Mouse (Mus musculus): Measurements from ENCODE around the gene Slc35c1. TPM values are rescaled to one million over a fixed set of nuclear protein-coding genes. Genes with fewer than 3 reads are reported as not detected.
A peak's percentile ranks its signal among the peaks of the same experiment; 100 is the strongest.

Gene Slc35c1
- polyA plus RNA-seq, 1 experiment, result 5.5 TPM

DNA sequence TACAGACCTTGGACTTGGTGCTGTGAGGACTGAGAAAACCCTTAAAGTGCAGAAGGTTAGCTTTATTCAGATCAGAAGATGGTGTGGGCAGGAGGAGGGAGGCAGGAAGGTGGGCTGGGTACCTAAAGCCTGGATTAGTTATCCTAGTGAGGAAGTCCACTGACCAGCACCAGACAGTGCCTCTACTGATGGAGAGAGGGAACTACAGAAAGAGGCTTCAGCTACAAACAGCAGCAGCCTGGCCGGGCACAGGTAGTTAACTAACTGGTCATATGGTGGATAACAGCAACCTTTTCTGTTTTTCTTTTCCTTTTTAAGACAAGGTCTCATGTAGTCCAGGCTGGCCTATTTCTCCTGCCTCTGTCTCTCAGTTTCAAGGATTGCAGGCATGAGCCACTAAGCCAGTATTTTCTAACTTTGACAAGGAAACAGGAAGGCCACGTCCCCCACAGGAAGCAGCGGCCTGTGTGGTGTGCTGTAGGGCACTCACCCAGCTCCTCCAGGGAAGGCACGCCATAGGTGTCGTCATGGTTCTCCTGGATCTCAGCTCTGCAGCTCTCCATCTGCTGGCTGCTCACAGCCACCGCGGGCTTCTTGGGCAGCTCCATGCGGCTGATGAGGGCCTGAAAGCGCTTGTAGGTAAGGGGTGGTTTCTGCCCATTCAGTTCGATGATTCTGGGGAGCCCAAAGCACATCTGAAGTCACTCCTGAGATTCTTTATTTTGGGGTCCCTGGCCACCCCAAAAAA is 37.8 kb downstream of the Slc35c1 start:
- Histone ChIP-seq H3K4me1 (ENCODE audit: control insufficient read depth, insufficient read depth, insufficient read length, low read length) (peaks cover 48% of the 10 kb centered on the region), H3K4me3 (ENCODE audit: insufficient read depth, low read depth, low read length) (no peak overlapping the region), H3K27ac (replicated peaks; ENCODE audit: low read depth, low read length) (peak overlapping the region; percentile 91)

DNA sequence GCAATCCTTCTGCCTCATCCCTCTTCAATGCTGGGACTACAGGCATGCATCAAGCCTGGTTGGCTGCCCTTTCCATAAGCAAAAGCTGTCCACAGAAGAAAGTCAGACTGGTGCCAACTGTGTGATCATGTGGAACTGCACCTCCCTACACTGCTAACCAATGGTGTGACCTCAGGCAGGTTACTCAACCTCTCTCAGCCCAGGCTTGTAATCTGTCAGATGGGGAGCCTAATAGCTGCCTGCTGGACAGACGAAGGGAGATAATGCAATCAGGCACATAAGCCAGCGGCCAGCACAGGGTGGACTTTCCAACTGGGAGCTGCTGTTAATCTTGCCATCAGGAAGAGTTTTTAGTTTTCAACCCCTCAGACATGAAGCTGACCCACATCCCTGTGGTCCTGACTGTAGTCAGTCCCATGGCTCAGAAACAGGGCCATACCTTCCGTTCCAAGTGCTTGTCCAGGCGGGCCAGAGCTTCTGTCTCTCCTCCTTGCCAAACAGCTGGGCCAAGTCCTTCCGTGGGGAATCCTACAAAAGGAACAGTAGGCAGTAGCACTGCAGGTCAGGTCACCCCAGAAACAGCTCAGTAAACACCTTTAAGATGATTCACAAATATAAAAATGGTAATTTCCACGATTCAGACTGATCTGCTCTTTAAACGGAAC is 38.5 kb downstream of the Slc35c1 start:
- H3K4me3 ChIP-seq (ENCODE audit: insufficient read depth, low read depth, low read length), result no peak overlapping the region
- peak overlapping the region; percentile 91 for H3K27ac ChIP-seq (replicated peaks; ENCODE audit: low read depth, low read length)
- peaks cover 42% of the 10 kb centered on the region for H3K4me1 ChIP-seq (ENCODE audit: control insufficient read depth, insufficient read depth, insufficient read length, low read length)

DNA sequence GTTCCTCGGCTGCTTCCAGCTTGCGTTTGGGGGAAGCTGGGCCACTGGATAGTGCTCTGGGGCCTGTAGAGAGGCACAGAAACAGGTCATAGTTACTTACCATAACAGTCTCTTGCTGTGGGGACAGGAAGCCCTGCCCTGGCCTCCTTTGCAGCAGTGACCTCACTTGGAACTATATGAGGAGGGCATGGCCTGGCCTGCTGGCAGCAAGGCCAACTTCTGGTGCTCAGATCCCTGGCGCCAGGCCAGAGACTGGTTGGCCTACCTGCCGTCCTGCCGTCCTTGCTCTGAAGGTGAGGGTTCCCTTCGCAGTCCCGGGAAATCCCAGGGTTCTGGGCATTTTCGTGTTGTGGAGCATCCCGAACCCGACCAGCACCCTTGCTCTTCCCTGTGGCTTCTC is 48.6 kb downstream of the Slc35c1 start:
- Histone ChIP-seq H3K4me3 (ENCODE audit: insufficient read depth, low read depth, low read length) (no peak overlapping the region), H3K4me1 (ENCODE audit: control insufficient read depth, insufficient read depth, insufficient read length, low read length) (0 out of 2 replicates have a peak, but pooled peaks cover 3% of the 10 kb centered on the region), H3K27ac (replicated peaks; ENCODE audit: low read depth, low read length) (no peak overlapping the region)

DNA sequence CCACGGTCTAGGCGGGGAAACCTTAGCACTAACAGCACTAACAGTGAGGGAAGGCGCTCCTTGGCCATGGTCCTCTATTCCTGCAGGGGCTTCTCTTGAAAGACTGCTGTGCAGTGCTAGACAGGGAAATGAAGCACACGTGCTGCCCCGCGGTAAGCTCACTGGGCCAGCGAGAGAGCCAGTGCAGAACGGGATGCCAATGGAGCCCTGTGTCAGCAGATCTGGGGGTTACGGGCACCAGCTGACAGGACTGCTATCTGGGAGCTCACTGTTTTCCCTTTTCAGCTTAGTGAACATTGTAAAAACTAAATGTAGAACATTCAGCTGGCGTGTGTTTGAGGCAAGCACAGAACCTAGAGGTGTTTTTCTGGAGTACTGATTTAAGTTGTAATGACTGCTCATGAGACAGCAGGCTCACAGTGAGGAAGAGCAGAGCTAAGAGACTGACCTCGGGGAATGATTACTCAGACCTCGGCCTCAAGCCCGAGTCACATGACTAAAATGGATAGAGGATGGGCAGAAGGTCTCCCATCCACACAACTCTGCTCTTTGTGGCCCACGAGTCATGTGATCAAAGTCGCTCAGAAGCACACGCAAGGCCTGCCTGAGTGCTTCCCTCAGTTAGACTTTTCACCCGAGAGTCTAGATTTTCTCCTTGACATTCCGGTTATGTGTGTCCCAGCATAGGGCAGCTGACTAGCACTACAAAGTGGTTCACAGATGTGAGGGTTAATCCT is 51.9 kb downstream of the Slc35c1 start:
- Histone ChIP-seq H3K4me1 (ENCODE audit: control insufficient read depth, insufficient read depth, insufficient read length, low read length) (0 out of 2 replicates have a peak, but pooled peaks cover 3% of the 10 kb centered on the region), H3K4me3 (ENCODE audit: insufficient read depth, low read depth, low read length) (no peak overlapping the region), H3K27ac (replicated peaks; ENCODE audit: low read depth, low read length) (no peak overlapping the region)

DNA sequence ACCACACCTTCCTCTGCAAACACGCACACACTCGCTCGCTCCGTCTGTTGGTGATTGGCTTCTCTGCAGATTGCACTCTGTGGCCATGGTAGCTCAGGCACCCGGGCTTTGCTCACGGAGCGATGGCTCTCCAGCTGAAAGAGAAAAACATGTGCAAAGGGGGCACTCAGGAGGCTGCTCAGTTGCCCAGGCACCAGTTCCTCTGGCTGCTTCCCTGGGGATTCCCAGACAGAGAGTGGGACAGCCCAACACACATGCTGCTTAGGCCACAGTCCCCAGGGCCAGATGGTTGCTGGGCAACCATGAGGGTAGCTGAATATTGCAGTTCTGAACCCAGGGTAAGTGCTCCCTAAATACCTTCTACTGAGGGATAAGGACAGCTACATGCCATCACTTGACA is 54.7 kb downstream of the Slc35c1 start:
- Histone ChIP-seq H3K4me3 (ENCODE audit: insufficient read depth, low read depth, low read length) (no peak overlapping the region), H3K4me1 (ENCODE audit: control insufficient read depth, insufficient read depth, insufficient read length, low read length) (no peaks in the 10 kb centered on the region; the same call in 1 of the 2 replicates), H3K27ac (replicated peaks; ENCODE audit: low read depth, low read length) (no peak overlapping the region)

DNA sequence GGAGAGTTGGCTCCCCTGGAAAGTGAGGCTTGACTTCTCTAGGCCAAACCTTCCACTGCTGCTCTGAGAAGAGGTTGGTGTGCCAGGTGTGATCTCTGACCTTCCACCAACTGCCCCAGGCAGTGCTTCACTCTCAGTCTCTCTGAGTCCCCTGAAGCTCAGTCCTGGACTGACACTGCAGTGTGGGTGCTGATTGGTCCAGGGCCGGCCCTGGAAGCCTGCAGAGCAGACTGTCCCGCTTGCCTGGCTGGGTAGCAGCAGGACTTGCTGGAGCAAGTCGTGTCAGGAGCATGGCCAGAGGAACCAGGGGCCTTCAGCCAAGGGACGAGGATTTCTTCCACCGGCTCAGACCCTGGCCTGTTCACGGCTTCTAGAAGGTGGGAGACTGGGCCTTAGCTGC is 55.6 kb downstream of the Slc35c1 start:
- Histone ChIP-seq H3K27ac (replicated peaks; ENCODE audit: low read depth, low read length) (no peak overlapping the region), H3K4me3 (ENCODE audit: insufficient read depth, low read depth, low read length) (no peak overlapping the region), H3K4me1 (ENCODE audit: control insufficient read depth, insufficient read depth, insufficient read length, low read length) (no peaks in the 10 kb centered on the region; the same call in 1 of the 2 replicates)

DNA sequence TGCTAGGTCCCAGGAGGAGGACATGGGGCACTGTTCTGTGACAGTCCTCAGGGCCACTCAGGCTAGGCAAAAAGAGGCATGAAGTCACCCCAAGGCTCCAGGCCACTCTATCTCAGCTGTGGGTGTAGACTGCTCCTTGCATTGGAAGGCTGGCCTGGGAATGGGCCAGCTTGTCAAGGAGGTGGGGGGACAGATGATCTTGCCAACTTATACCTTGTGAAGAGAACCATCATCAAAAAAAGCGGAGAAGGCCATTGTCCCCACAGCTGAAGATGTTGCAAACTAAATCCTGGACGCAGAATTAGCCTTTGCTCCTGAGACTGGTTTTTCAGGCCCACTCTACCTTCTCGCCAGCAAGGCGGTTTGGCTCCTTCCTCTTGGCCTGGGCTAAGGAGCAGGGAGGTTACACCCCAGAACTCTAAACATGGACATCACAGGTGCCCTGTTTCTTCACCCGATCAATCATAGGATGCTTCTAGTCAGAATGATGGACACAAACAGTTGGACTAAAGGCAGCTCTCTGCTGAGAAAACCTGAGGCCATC is 56.5 kb downstream of the Slc35c1 start:
- Histone ChIP-seq H3K27ac (replicated peaks; ENCODE audit: low read depth, low read length) (no peak overlapping the region), H3K4me3 (ENCODE audit: insufficient read depth, low read depth, low read length) (no peak overlapping the region)

More for the DNA sequence above, 56.5 kb downstream of the Slc35c1 start:
- no peaks in the 10 kb centered on the region; the same call in 1 of the 2 replicates for H3K4me1 ChIP-seq (ENCODE audit: control insufficient read depth, insufficient read depth, insufficient read length, low read length)

Other genes starting within 250 kb of the Slc35c1 start
- gene Pex16, start 85.9 kb downstream of the Slc35c1 start, polyA plus RNA-seq (2012; ENCODE audit: insufficient read depth, insufficient read length, missing spikeins), result 78.2 and 89.5 TPM in 2 replicates
- gene Large2, start 85.7 kb downstream of the Slc35c1 start, polyA plus RNA-seq (2012; ENCODE audit: insufficient read depth, insufficient read length, missing spikeins), result 1.9 TPM in 1 of 2 replicates, not detected in the other
- gene 1700029I15Rik, start 78.0 kb downstream of the Slc35c1 start, polyA plus RNA-seq (2012; ENCODE audit: insufficient read depth, insufficient read length, missing spikeins), result 3.3 and 4.1 TPM in 2 replicates
- gene Mapk8ip1, start 59.3 kb downstream of the Slc35c1 start, polyA plus RNA-seq (2012; ENCODE audit: insufficient read depth, insufficient read length, missing spikeins), result 9.4 and 9.6 TPM in 2 replicates
- 11.7 and 14.6 TPM in 2 replicates for gene Cry2, start 26.5 kb downstream of the Slc35c1 start, polyA plus RNA-seq (2012; ENCODE audit: insufficient read depth, insufficient read length, missing spikeins)
- 6.7 and 7.8 TPM in 2 replicates for gene Chst1, start 139.2 kb upstream of the Slc35c1 start, polyA plus RNA-seq (2012; ENCODE audit: insufficient read depth, insufficient read length, missing spikeins)

All from brown adipose tissue, adult 24 weeks (tissue).